Mouse (Mus musculus) heart, embryonic 11.5 days (tissue): ENCODE measurements at regions not wholly inside any gene's neighbourhood (a gene's known extent, or its start where the extent isn't known, plus 50 kb on each side); places are given as distances from the start of the nearest gene placed in this dataset.

Experiments used
- ATAC-seq: fragments of 200-750 bp; cut with Nextera tagmentation; replicated peaks from 2 replicates; pipeline ENCODE4 v1.8.0; 2017; ENCODE audit warnings: moderate library complexity; ENCODE audit not compliant: insufficient number of reproducible peaks, low FRiP score, low TSS enrichment
- H3K27ac ChIP-seq: fragments of 300-500 bp; sonication (generic); 2 replicates; pipeline ENCODE4 v1.5.1; 2014; ENCODE audit warnings: mild to moderate bottlenecking, low read depth, low read length
- H3K27me3 ChIP-seq: fragments of 300-500 bp; sonication (generic); 2 replicates; pipeline ENCODE4 v1.6.1; 2014; ENCODE audit warnings: mild to moderate bottlenecking, low read length, mixed read lengths; ENCODE audit not compliant: control insufficient read depth, insufficient read depth
- H3K36me3 ChIP-seq: fragments of 300-500 bp; sonication (generic); 2 replicates; pipeline ENCODE4 v1.6.1; 2014; ENCODE audit warnings: mild to moderate bottlenecking, low read length, moderate library complexity, mixed read lengths; ENCODE audit not compliant: control insufficient read depth, insufficient read depth
- H3K4me1 ChIP-seq: fragments of 300-500 bp; sonication (generic); 2 replicates; pipeline ENCODE4 v1.6.1; 2014; ENCODE audit warnings: low read length; ENCODE audit not compliant: control insufficient read depth, insufficient read depth
- H3K4me2 ChIP-seq: fragments of 300-500 bp; sonication (generic); 2 replicates; pipeline ENCODE4 v1.6.1; 2014; ENCODE audit warnings: mild to moderate bottlenecking, moderate library complexity
- H3K4me3 ChIP-seq: fragments of 300-500 bp; sonication (generic); 2 replicates; pipeline ENCODE4 v1.5.1; 2014; ENCODE audit warnings: low read depth, low read length
- H3K9ac ChIP-seq: fragments of 300-500 bp; sonication (generic); 2 replicates; pipeline ENCODE4 v1.6.1; 2014; ENCODE audit warnings: mild to moderate bottlenecking, low read depth, low read length, moderate library complexity
- H3K9me3 ChIP-seq: fragments of 300-500 bp; sonication (generic); replicated peaks from 2 replicates; pipeline ENCODE4 v1.6.1; 2016; ENCODE audit warnings: low read length; ENCODE audit not compliant: control insufficient read depth
- WGBS: fragments of 180-500 bp; shearing (Covaris S2); extraction: QIAGEN DNeasy Blood & Tissue Kit; methylation state at CpG from one replicate; pipeline ENCODE4 v1.1.7; 2014; ENCODE audit not compliant: insufficient replicate concordance; 5-methylcytosine and 5-hydroxymethylcytosine counted together

DNA sequence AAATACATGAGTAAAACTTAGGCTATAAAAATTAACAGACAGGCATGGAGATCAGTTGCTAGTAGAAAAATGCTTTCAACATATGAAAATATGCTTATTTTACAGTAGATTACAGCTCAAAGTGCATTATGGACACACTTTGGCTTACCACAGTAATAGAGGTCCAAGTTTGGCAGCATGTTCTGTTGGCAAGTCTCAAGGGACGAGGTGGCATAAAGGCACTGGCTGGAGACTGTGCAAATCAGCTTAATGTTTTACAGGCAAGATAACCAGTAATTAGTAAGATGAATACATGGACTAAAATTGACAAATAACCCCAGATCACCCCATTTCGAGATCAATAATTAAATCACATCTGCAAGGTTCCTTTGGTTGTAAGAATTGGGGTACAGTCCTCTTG is 68.0 kb upstream of the Tmem26 start:
- Histone ChIP-seq H3K36me3 (no peaks in the 10 kb centered on the region), H3K4me1 (no peaks in the 10 kb centered on the region), H3K9ac (no peak overlapping the region), H3K4me2 (no peak overlapping the region), H3K9me3 (0 out of 2 replicates have a peak, but pooled peaks cover 2% of the 10 kb centered on the region), H3K4me3 (no peak overlapping the region), H3K27me3 (no peaks in the 10 kb centered on the region), H3K27ac (no peak overlapping the region)
- WGBS, result 72% methylated on average over 2 of the region's 2 CpGs
- no peak for ATAC-seq

- ATAC-seq, result no peak
- Histone ChIP-seq H3K9me3 (no peaks in the 10 kb centered on the region), H3K27ac (no peak overlapping the region), H3K4me2 (no peak overlapping the region), H3K4me1 (no peaks in the 10 kb centered on the region; the same call in 1 of the 2 replicates), H3K4me3 (no peak overlapping the region), H3K36me3 (no peaks in the 10 kb centered on the region), H3K9ac (no peak overlapping the region), H3K27me3 (no peaks in the 10 kb centered on the region)
- WGBS, result 77% methylated on average over 3 of the region's 3 CpGs
Observed at GRCm38 (mm10) chr10:68666094-68666493, 57.4 kb upstream of the Tmem26 start.

- Histone ChIP-seq H3K4me3 (no peak overlapping the region), H3K27ac (no peak overlapping the region), H3K4me1 (no peaks in the 10 kb centered on the region; the same call in 1 of the 2 replicates), H3K9ac (no peak overlapping the region), H3K4me2 (no peak overlapping the region), H3K9me3 (no peaks in the 10 kb centered on the region), H3K36me3 (no peaks in the 10 kb centered on the region), H3K27me3 (no peaks in the 10 kb centered on the region)
- WGBS, result 85% methylated on average over 6 of the region's 6 CpGs
- ATAC-seq, result no peak
Observed at GRCm38 (mm10) chr10:68669330-68669729, 54.1 kb upstream of the Tmem26 start.

GRCm38 (mm10) chr10:68669992-68670391 is 53.5 kb upstream of the Tmem26 start:
- Histone ChIP-seq H3K9me3 (no peaks in the 10 kb centered on the region), H3K27me3 (no peaks in the 10 kb centered on the region), H3K4me3 (no peak overlapping the region), H3K4me1 (no peaks in the 10 kb centered on the region; the same call in 1 of the 2 replicates), H3K9ac (peak overlapping the region; percentile 34; the same call in 1 of the 2 replicates), H3K36me3 (no peaks in the 10 kb centered on the region), H3K4me2 (peak overlapping the region; percentile 50), H3K27ac (peak overlapping the region; percentile 74)
- 25% methylated on average over 3 of the region's 3 CpGs for WGBS
- ATAC-seq, result no peak

DNA sequence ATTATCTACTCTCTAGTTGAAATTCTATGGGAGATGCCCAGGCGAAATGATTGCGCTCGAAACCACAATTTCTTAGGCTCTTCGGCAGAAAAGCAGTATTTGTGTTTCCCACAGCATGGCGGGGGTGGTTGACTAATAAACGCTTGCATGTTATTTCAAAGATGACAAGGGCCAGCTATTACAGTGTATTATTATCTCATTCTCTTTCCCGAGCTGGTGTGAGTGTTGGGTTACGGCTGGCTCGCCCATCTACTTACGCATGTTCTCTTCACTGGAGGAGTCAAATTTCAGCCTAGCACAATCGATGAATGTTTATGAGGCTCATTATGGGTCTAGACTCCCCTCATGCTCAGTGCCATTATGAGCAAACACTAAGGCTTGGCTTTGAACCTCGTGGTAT is 51.2 kb upstream of the Tmem26 start:
- Histone ChIP-seq H3K9ac (no peak overlapping the region), H3K9me3 (no peaks in the 10 kb centered on the region), H3K4me3 (no peak overlapping the region), H3K4me1 (no peaks in the 10 kb centered on the region; the same call in 1 of the 2 replicates), H3K4me2 (no peak overlapping the region), H3K36me3 (no peaks in the 10 kb centered on the region), H3K27me3 (no peaks in the 10 kb centered on the region), H3K27ac (no peak overlapping the region)
- ATAC-seq, result no peak
- 77% methylated on average over 12 of the region's 12 CpGs for WGBS

- H3K9ac ChIP-seq, result no peak overlapping the region
- no peaks in the 10 kb centered on the region for H3K36me3 ChIP-seq
- WGBS, result 65% methylated on average over 9 of the region's 9 CpGs
- H3K9me3 ChIP-seq, result no peaks in the 10 kb centered on the region
- no peak for ATAC-seq
- H3K27ac ChIP-seq, result no peak overlapping the region
- H3K4me2 ChIP-seq, result no peak overlapping the region
- H3K27me3 ChIP-seq, result no peaks in the 10 kb centered on the region
- H3K4me1 ChIP-seq, result no peaks in the 10 kb centered on the region; the same call in 1 of the 2 replicates
- H3K4me3 ChIP-seq, result no peak overlapping the region
Observed at GRCm38 (mm10) chr10:68673102-68673872, 50.2 kb upstream of the Tmem26 start.
